Mouse (Mus musculus): Measurements from ENCODE around the gene Mdh2. TPM values are rescaled to one million over a fixed set of nuclear protein-coding genes. Genes with fewer than 3 reads are reported as not detected.
A peak's percentile ranks its signal among the peaks of the same experiment; 100 is the strongest.

Gene Mdh2
- polyA plus RNA-seq, 1 experiment from 2014 or later = 599 TPM

GRCm38 (mm10) chr5:135737154-135737553, 41.1 kb upstream of the Mdh2 start:
- no peak for DNase-seq (ENCODE audit: low spot score)
- no peak for ATAC-seq (ENCODE audit: low FRiP score)
- Histone ChIP-seq H3K27me3 (ENCODE audit: control insufficient read depth, insufficient read depth, low read length) (no peaks in the 10 kb centered on the region), H3K9me3 (ENCODE audit: control insufficient read depth, low read length) (no peaks in the 10 kb centered on the region), H3K4me3 (replicated peaks; ENCODE audit: low read length) (no peak overlapping the region), H3K4me1 (replicated peaks; ENCODE audit: control insufficient read depth, insufficient read depth, low read length) (no peaks in the 10 kb centered on the region), H3K27ac (no peak overlapping the region), H3K36me3 (replicated peaks; ENCODE audit: control insufficient read depth, insufficient read depth) (peaks cover 88% of the 10 kb centered on the region), H3K9ac (no peak overlapping the region), H3K4me2 (replicated peaks) (no peak overlapping the region)
- 85% methylated on average over 7 of the region's 7 CpGs for WGBS

- Histone ChIP-seq H3K9me3 (ENCODE audit: control insufficient read depth, low read length) (no peaks in the 10 kb centered on the region), H3K9ac (no peak overlapping the region), H3K4me3 (replicated peaks; ENCODE audit: low read length) (no peak overlapping the region), H3K36me3 (replicated peaks; ENCODE audit: control insufficient read depth, insufficient read depth) (peaks cover 77% of the 10 kb centered on the region), H3K4me2 (replicated peaks) (no peak overlapping the region), H3K4me1 (replicated peaks; ENCODE audit: control insufficient read depth, insufficient read depth, low read length) (peaks cover 7% of the 10 kb centered on the region), H3K27me3 (ENCODE audit: control insufficient read depth, insufficient read depth, low read length) (no peaks in the 10 kb centered on the region), H3K27ac (no peak overlapping the region)
- WGBS = 34% methylated on average over 6 of the region's 6 CpGs
- no peak for ATAC-seq (ENCODE audit: low FRiP score)
- DNase-seq (ENCODE audit: low spot score) = no peak
Observed at GRCm38 (mm10) chr5:135738266-135738665, 40.0 kb upstream of the Mdh2 start.

GRCm38 (mm10) chr5:135742156-135742555, 36.1 kb upstream of the Mdh2 start:
- Histone ChIP-seq H3K4me1 (replicated peaks; ENCODE audit: control insufficient read depth, insufficient read depth, low read length) (peaks cover 15% of the 10 kb centered on the region), H3K27ac (no peak overlapping the region), H3K9me3 (ENCODE audit: control insufficient read depth, low read length) (no peaks in the 10 kb centered on the region), H3K27me3 (ENCODE audit: control insufficient read depth, insufficient read depth, low read length) (no peaks in the 10 kb centered on the region), H3K36me3 (replicated peaks; ENCODE audit: control insufficient read depth, insufficient read depth) (peaks cover 38% of the 10 kb centered on the region), H3K4me3 (replicated peaks; ENCODE audit: low read length) (no peak overlapping the region), H3K9ac (no peak overlapping the region), H3K4me2 (replicated peaks) (no peak overlapping the region)
- DNase-seq (ENCODE audit: low spot score) (no peak), ATAC-seq (ENCODE audit: low FRiP score) (no peak)
- whole genome bisulfite sequencing = 71% methylated on average over 10 of the region's 10 CpGs

- Histone ChIP-seq H3K4me2 (replicated peaks) (peak overlapping the region; percentile 88), H3K27ac (no peak overlapping the region), H3K27me3 (ENCODE audit: control insufficient read depth, insufficient read depth, low read length) (no peaks in the 10 kb centered on the region), H3K9me3 (ENCODE audit: control insufficient read depth, low read length) (0 out of 2 replicates have a peak, but pooled peaks cover 5% of the 10 kb centered on the region), H3K9ac (peak overlapping the region; percentile 90), H3K4me3 (replicated peaks; ENCODE audit: low read length) (peak overlapping the region; percentile 92), H3K4me1 (replicated peaks; ENCODE audit: control insufficient read depth, insufficient read depth, low read length) (peaks cover 15% of the 10 kb centered on the region), H3K36me3 (replicated peaks; ENCODE audit: control insufficient read depth, insufficient read depth) (peaks cover 29% of the 10 kb centered on the region)
- 22% methylated on average over 18 of the region's 18 CpGs for WGBS
- ATAC-seq (ENCODE audit: low FRiP score) = peak; percentile 63
- DNase-seq (ENCODE audit: low spot score) = peak; percentile 48
Observed at GRCm38 (mm10) chr5:135742941-135743740, 35.1 kb upstream of the Mdh2 start.

GRCm38 (mm10) chr5:135743741-135744609, 34.3 kb upstream of the Mdh2 start, which contains the start of gene Tmem120a:
Gene Tmem120a, minus strand, starts transcription at chr5:135744448.
- WGBS = under 1% methylated on average over 60 of the region's 60 CpGs
- Histone ChIP-seq H3K27ac (peak within 1 kb of the TSS; percentile 69), H3K9me3 (ENCODE audit: control insufficient read depth, low read length) (0 out of 2 replicates have a peak, but pooled peaks cover 5% of the 10 kb centered on the region), H3K4me3 (replicated peaks; ENCODE audit: low read length) (peak within 1 kb of the TSS; percentile 92), H3K4me1 (replicated peaks; ENCODE audit: control insufficient read depth, insufficient read depth, low read length) (peaks cover 15% of the 10 kb centered on the region), H3K36me3 (replicated peaks; ENCODE audit: control insufficient read depth, insufficient read depth) (peaks cover 22% of the 10 kb centered on the region), H3K27me3 (ENCODE audit: control insufficient read depth, insufficient read depth, low read length) (no peaks in the 10 kb centered on the region), H3K9ac (peak within 1 kb of the TSS; percentile 90), H3K4me2 (replicated peaks) (peak within 1 kb of the TSS; percentile 88)
- ATAC-seq (ENCODE audit: low FRiP score) (peak; percentile 93), DNase-seq (ENCODE audit: low spot score) (peak; percentile 90)

GRCm38 (mm10) chr5:135744742-135745141, 33.5 kb upstream of the Mdh2 start:
- Histone ChIP-seq H3K4me3 (replicated peaks; ENCODE audit: low read length) (peak overlapping the region; percentile 92), H3K9ac (peak overlapping the region; percentile 90), H3K9me3 (ENCODE audit: control insufficient read depth, low read length) (0 out of 2 replicates have a peak, but pooled peaks cover 5% of the 10 kb centered on the region), H3K27me3 (ENCODE audit: control insufficient read depth, insufficient read depth, low read length) (no peaks in the 10 kb centered on the region), H3K4me2 (replicated peaks) (peak overlapping the region; percentile 88), H3K27ac (0 out of 2 replicates have a peak overlapping the region, but pooled peaks have one; percentile 69), H3K36me3 (replicated peaks; ENCODE audit: control insufficient read depth, insufficient read depth) (peaks cover 17% of the 10 kb centered on the region), H3K4me1 (replicated peaks; ENCODE audit: control insufficient read depth, insufficient read depth, low read length) (peaks cover 15% of the 10 kb centered on the region)
- DNase-seq (ENCODE audit: low spot score) (no peak), ATAC-seq (ENCODE audit: low FRiP score) (no peak)
- 19% methylated on average over 12 of the region's 12 CpGs for WGBS

GRCm38 (mm10) chr5:135751041-135751440, 27.2 kb upstream of the Mdh2 start:
- no peaks in the 10 kb centered on the region for H3K27me3 ChIP-seq (ENCODE audit: control insufficient read depth, insufficient read depth, low read length)
- ATAC-seq (ENCODE audit: low FRiP score) = no peak
- 80% methylated on average over 1 of the region's 1 CpGs for WGBS
- no peak overlapping the region for H3K27ac ChIP-seq
- H3K9me3 ChIP-seq (ENCODE audit: control insufficient read depth, low read length) = 0 out of 2 replicates have a peak, but pooled peaks cover 5% of the 10 kb centered on the region
- no peak overlapping the region for H3K4me3 ChIP-seq (replicated peaks; ENCODE audit: low read length)
- H3K9ac ChIP-seq = no peak overlapping the region
- no peaks in the 10 kb centered on the region for H3K36me3 ChIP-seq (replicated peaks; ENCODE audit: control insufficient read depth, insufficient read depth)
- DNase-seq (ENCODE audit: low spot score) = no peak
- no peaks in the 10 kb centered on the region for H3K4me1 ChIP-seq (replicated peaks; ENCODE audit: control insufficient read depth, insufficient read depth, low read length)
- H3K4me2 ChIP-seq (replicated peaks) = no peak overlapping the region

GRCm38 (mm10) chr5:135751595-135751994, 26.7 kb upstream of the Mdh2 start:
- H3K36me3 ChIP-seq (replicated peaks; ENCODE audit: control insufficient read depth, insufficient read depth) = no peaks in the 10 kb centered on the region
- no peak overlapping the region for H3K27ac ChIP-seq
- H3K9me3 ChIP-seq (ENCODE audit: control insufficient read depth, low read length) = 0 out of 2 replicates have a peak, but pooled peaks cover 5% of the 10 kb centered on the region
- H3K4me1 ChIP-seq (replicated peaks; ENCODE audit: control insufficient read depth, insufficient read depth, low read length) = no peaks in the 10 kb centered on the region
- DNase-seq (ENCODE audit: low spot score) (no peak), ATAC-seq (ENCODE audit: low FRiP score) (no peak)
- H3K4me2 ChIP-seq (replicated peaks) = no peak overlapping the region
- H3K4me3 ChIP-seq (replicated peaks; ENCODE audit: low read length) = no peak overlapping the region
- H3K9ac ChIP-seq = no peak overlapping the region
- 85% methylated on average over 2 of the region's 2 CpGs for WGBS
- H3K27me3 ChIP-seq (ENCODE audit: control insufficient read depth, insufficient read depth, low read length) = no peaks in the 10 kb centered on the region

- Histone ChIP-seq H3K4me3 (replicated peaks; ENCODE audit: low read length) (no peak overlapping the region), H3K36me3 (replicated peaks; ENCODE audit: control insufficient read depth, insufficient read depth) (no peaks in the 10 kb centered on the region), H3K9me3 (ENCODE audit: control insufficient read depth, low read length) (no peaks in the 10 kb centered on the region), H3K27ac (no peak overlapping the region), H3K9ac (no peak overlapping the region), H3K4me2 (replicated peaks) (no peak overlapping the region), H3K4me1 (replicated peaks; ENCODE audit: control insufficient read depth, insufficient read depth, low read length) (no peaks in the 10 kb centered on the region), H3K27me3 (ENCODE audit: control insufficient read depth, insufficient read depth, low read length) (no peaks in the 10 kb centered on the region)
- no peak for ATAC-seq (ENCODE audit: low FRiP score)
- 86% methylated on average over 3 of the region's 3 CpGs for WGBS
- DNase-seq (ENCODE audit: low spot score) = no peak
Observed at GRCm38 (mm10) chr5:135761881-135762280, 16.4 kb upstream of the Mdh2 start.

All from hindbrain, embryonic 14.5 days (tissue).